Mouse (Mus musculus): Measurements from ENCODE around the gene Ldhb. TPM values are rescaled to one million over a fixed set of nuclear protein-coding genes. Genes with fewer than 3 reads are reported as not detected.

The Ldhb gene
- polyA plus RNA-seq, 1 experiment from 2014 or later: 308 TPM

DNA sequence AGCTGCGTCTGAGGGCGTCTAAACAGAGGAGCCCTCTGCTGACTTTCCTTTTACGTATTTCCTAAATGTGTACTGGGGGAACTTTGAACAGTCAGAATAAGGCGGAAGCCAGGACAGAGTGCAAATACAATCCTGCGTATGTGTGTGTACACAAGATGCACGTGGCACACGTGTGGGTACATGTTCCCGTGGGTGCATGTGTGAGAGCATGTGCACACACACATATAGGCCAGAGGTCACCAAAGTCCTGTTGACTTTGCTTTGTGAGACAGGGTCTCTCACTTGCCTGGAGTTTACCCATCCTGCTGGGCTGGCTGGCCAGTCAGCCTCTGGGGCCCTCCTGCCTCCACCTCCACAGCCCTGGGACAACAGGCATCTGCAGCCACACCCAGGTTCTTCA, 36.6 kb downstream of the Ldhb start:
- ATAC-seq (ENCODE audit: insufficient number of reproducible peaks, insufficient read depth, low FRiP score, low TSS enrichment, low read depth): no peak
- 85% methylated on average over 8 of the region's 8 CpGs for WGBS
- H3K4me1 ChIP-seq: no peaks in the 10 kb centered on the region
- H3K27me3 ChIP-seq: no peaks in the 10 kb centered on the region
- H3K36me3 ChIP-seq: no peaks in the 10 kb centered on the region
- H3K9ac ChIP-seq: no peak overlapping the region
- no peaks in the 10 kb centered on the region for H3K9me3 ChIP-seq
- H3K27ac ChIP-seq: no peak overlapping the region
- H3K4me3 ChIP-seq: no peak overlapping the region
- H3K4me2 ChIP-seq: no peak overlapping the region

DNA sequence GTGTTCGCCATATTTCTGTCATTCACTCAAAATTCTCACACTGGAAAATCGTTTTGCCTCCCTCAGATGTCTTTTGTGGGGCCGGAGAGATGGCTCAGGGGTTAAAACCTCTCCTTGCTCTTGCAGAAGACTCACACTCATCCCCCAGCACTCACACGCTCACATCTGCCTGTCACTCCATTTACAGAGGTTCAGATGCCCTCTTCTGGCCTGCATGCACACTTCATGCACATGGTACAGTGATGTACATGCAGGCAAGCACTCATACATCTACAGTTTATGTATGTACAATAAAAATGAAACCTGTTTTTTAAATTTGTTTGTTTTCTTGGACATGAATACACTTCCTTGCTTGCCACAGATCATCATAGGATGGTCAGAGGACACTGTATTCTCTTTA, 38.2 kb downstream of the Ldhb start:
- Histone ChIP-seq H3K27me3 (no peaks in the 10 kb centered on the region), H3K4me2 (no peak overlapping the region), H3K4me3 (no peak overlapping the region), H3K9ac (no peak overlapping the region), H3K4me1 (no peaks in the 10 kb centered on the region), H3K27ac (no peak overlapping the region), H3K36me3 (no peaks in the 10 kb centered on the region), H3K9me3 (no peaks in the 10 kb centered on the region)
- no peak for ATAC-seq (ENCODE audit: insufficient number of reproducible peaks, insufficient read depth, low FRiP score, low TSS enrichment, low read depth)
- WGBS: 50% methylated on average over 4 of the region's 4 CpGs

DNA sequence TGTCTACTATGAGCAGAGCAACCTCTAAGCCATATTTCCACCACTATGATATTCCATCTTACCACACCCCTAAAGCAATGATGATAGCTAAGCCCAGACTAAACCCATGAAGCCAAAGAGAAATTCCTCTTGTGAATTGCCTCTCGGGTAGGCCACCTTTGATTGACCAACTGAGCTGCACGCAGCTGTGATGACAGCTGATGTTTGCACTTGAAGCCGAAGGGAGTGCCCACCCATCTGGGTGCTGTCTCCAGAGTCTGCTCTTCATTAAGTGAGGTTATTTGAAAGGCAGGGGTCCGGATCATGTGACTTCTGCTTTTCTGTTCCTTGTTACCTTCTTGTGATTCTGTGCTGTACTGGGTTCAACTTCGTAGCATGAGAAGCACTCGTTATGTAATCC, 45.6 kb downstream of the Ldhb start:
- Histone ChIP-seq H3K4me2 (no peak overlapping the region), H3K27ac (no peak overlapping the region), H3K4me3 (no peak overlapping the region), H3K9me3 (no peaks in the 10 kb centered on the region), H3K9ac (no peak overlapping the region), H3K36me3 (no peaks in the 10 kb centered on the region), H3K27me3 (no peaks in the 10 kb centered on the region), H3K4me1 (no peaks in the 10 kb centered on the region)
- WGBS: 40% methylated on average over 6 of the region's 6 CpGs
- no peak for ATAC-seq (ENCODE audit: insufficient number of reproducible peaks, insufficient read depth, low FRiP score, low TSS enrichment, low read depth)

DNA sequence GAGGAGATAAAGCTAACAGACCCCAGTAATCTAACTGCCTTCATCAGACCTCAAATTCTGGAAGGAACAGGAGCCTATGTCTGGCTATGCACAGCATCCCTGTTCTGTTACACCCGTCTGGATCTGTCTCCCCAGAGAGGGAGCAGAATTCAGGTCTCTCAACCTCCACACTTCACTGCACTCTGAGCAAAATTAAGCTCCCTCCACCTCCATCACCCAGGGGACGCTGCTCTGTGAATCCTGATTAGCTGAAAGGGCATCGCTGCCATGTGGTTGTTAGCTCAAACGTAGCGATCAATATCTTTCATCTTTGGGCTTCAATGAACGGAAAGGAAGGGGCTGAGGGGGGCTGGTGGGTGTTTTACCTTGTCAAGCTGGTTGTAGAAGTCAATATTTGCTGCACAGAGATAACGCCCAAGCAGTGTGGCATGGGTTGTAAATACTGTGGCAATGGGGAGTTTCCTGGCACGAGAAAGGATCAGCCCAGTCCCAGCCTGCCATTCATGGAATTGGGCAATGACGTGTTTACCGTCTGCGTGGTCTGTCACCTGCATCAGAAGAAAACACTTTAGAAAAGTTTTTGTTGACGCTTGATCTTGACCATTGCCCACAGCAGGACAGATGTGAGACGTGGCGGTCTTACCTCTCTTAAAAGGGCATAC, 48.6 kb downstream of the Ldhb start:
- Histone ChIP-seq H3K4me1 (no peaks in the 10 kb centered on the region), H3K27ac (no peak overlapping the region), H3K36me3 (no peaks in the 10 kb centered on the region), H3K27me3 (no peaks in the 10 kb centered on the region), H3K9me3 (no peaks in the 10 kb centered on the region), H3K4me3 (no peak overlapping the region), H3K9ac (no peak overlapping the region), H3K4me2 (no peak overlapping the region)
- WGBS: 77% methylated on average over 14 of the region's 14 CpGs
- ATAC-seq (ENCODE audit: insufficient number of reproducible peaks, insufficient read depth, low FRiP score, low TSS enrichment, low read depth): no peak

DNA sequence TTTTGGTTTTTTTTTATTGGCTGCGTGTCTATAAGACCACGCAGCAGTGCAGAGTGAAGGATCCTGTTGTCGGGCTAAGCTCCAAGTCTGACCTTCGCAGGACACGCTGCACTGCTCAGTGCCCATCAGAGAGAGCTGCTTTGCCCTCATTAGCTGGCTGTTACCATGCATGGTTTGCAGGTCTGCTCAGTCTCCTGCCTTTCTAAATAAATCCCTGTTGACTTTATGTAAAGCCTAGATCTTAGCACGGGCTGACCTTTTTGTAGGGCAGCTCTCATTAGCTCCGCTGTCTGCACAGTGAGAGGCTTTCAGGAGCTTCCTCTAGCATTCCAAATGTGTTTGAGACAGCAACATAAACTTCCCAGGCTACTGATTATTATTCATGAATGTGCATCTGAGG, 49.7 kb downstream of the Ldhb start:
- Histone ChIP-seq H3K4me2 (no peak overlapping the region), H3K4me1 (no peaks in the 10 kb centered on the region), H3K4me3 (no peak overlapping the region), H3K27ac (no peak overlapping the region), H3K9ac (no peak overlapping the region), H3K27me3 (no peaks in the 10 kb centered on the region), H3K36me3 (no peaks in the 10 kb centered on the region), H3K9me3 (no peaks in the 10 kb centered on the region)
- WGBS: 62% methylated on average over 7 of the region's 7 CpGs
- no peak for ATAC-seq (ENCODE audit: insufficient number of reproducible peaks, insufficient read depth, low FRiP score, low TSS enrichment, low read depth)

DNA sequence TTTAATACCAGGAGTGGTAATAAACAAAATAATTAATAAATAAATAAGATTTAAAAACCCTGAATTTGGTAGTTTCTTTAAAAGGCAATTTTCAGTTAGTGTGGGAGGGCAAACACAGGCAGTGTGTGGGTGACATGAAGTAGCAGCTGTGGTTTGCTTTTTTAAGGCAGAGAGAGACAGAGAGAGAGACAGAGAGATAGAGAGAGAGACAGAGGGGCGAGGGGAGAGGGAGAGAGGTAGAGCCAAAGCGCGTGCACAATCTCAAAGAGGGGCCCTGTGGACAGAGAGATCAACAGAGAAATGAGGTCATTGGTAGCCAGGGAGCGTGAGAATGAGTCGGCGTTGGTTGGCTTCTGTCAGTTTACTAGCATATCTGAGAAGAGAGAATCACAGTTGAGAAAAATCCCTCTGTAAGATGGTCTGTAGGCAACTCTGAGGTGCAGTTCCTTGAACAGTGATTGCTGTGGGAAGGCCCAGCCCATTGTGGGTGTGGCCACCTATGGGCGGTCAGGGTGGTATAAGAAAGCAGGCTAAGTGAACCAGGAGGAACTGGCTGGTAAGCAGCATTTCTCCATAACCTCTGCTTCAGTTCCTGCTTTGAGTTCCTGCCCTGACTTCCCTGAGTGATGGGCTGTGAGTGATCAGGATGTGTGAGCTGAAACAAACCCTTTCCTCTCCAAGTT, 52.3 kb downstream of the Ldhb start:
- WGBS: 76% methylated on average over 7 of the region's 7 CpGs

DNA sequence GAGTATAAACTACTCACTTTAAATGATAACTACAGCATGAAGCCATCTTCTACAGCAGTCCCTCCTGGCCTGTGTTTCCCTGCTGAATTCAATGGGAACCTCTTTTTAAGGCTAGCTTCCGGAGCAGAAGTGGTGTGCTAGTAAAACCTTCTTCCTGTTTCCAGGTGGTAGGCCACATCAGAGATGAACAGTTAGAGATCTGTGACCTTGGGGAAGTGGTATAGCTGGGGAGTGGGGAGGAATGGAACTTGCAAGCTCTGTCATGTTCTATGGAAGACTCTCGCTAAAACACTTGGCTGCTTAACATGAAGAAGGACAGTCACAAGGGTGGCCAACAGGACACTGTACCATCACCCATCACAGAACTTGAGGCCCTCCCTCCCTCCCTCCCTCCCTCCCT, 54.4 kb downstream of the Ldhb start:
- Histone ChIP-seq H3K4me1 (no peaks in the 10 kb centered on the region), H3K9me3 (no peaks in the 10 kb centered on the region), H3K9ac (no peak overlapping the region), H3K4me3 (no peak overlapping the region), H3K36me3 (no peaks in the 10 kb centered on the region), H3K27ac (no peak overlapping the region), H3K4me2 (no peak overlapping the region), H3K27me3 (no peaks in the 10 kb centered on the region)
- ATAC-seq (ENCODE audit: insufficient number of reproducible peaks, insufficient read depth, low FRiP score, low TSS enrichment, low read depth): no peak
- WGBS: 79% methylated on average over 2 of the region's 2 CpGs

More for the DNA sequence above, 52.3 kb downstream of the Ldhb start:
- no peak overlapping the region for H3K9ac ChIP-seq
- no peaks in the 10 kb centered on the region for H3K36me3 ChIP-seq
- no peak for ATAC-seq (ENCODE audit: insufficient number of reproducible peaks, insufficient read depth, low FRiP score, low TSS enrichment, low read depth)
- H3K4me2 ChIP-seq: no peak overlapping the region
- H3K27ac ChIP-seq: no peak overlapping the region
- H3K4me3 ChIP-seq: no peak overlapping the region
- no peaks in the 10 kb centered on the region for H3K4me1 ChIP-seq
- no peaks in the 10 kb centered on the region for H3K27me3 ChIP-seq
- H3K9me3 ChIP-seq: no peaks in the 10 kb centered on the region

DNA sequence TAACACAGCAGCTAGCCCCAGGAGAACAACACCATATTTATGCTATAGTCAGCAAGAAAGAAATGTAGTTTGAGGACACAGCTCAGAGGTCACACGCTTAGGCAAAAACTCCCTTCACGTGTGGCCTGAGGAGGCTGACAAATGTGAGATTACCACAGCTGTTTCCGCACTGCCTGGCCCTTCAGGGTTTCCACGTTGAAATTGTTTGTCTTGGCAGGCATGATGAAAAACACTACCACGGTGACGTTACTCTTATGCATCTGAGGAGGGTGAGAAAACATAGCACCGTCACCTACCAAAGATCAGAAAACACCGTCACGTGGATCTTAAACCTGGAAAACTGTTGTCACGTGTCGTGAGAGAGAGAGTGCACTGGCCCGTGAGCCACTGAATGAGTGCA, 56.4 kb downstream of the Ldhb start:
- H3K4me1 ChIP-seq: no peaks in the 10 kb centered on the region
- no peaks in the 10 kb centered on the region for H3K9me3 ChIP-seq
- no peak overlapping the region for H3K4me2 ChIP-seq
- no peaks in the 10 kb centered on the region for H3K36me3 ChIP-seq
- no peak for ATAC-seq (ENCODE audit: insufficient number of reproducible peaks, insufficient read depth, low FRiP score, low TSS enrichment, low read depth)
- 69% methylated on average over 12 of the region's 12 CpGs for WGBS
- H3K27ac ChIP-seq: no peak overlapping the region
- H3K27me3 ChIP-seq: no peaks in the 10 kb centered on the region
- no peak overlapping the region for H3K9ac ChIP-seq
- no peak overlapping the region for H3K4me3 ChIP-seq

Other genes starting within 250 kb of the Ldhb start
- gene Iapp, start 209.5 kb downstream of the Ldhb start, polyA plus RNA-seq (2015; fragmentation: Nextera tagmentation; extraction: Ambion mirVana): not detected in 2 replicates
- gene Slco1a5, start 185.0 kb downstream of the Ldhb start, polyA plus RNA-seq (2015; fragmentation: Nextera tagmentation; extraction: Ambion mirVana): not detected in 2 replicates
- 19.4 and 21.4 TPM in 2 replicates for gene Pyroxd1, start 162.3 kb downstream of the Ldhb start, polyA plus RNA-seq (2015; fragmentation: Nextera tagmentation; extraction: Ambion mirVana)
- 30.1 and 31.3 TPM in 2 replicates for gene Recql, start 120.9 kb downstream of the Ldhb start, polyA plus RNA-seq (2015; fragmentation: Nextera tagmentation; extraction: Ambion mirVana)
- 121 and 125 TPM in 2 replicates for gene Golt1b, start 120.7 kb downstream of the Ldhb start, polyA plus RNA-seq (2015; fragmentation: Nextera tagmentation; extraction: Ambion mirVana)
- 1.2 and 1.4 TPM in 2 replicates for gene Spx, start 94.5 kb downstream of the Ldhb start, polyA plus RNA-seq (2015; fragmentation: Nextera tagmentation; extraction: Ambion mirVana)
- 0.66 TPM in 1 of 2 replicates, not detected in the other for gene Gys2, start 34.8 kb downstream of the Ldhb start, polyA plus RNA-seq (2015; fragmentation: Nextera tagmentation; extraction: Ambion mirVana)
- gene Kcnj8, start 63.7 kb upstream of the Ldhb start, polyA plus RNA-seq (2015; fragmentation: Nextera tagmentation; extraction: Ambion mirVana): 3.9 and 6.7 TPM in 2 replicates
- 1.4 and 1.6 TPM in 2 replicates for gene Abcc9, start 194.4 kb upstream of the Ldhb start, polyA plus RNA-seq (2015; fragmentation: Nextera tagmentation; extraction: Ambion mirVana)
- gene Cmas, start 248.7 kb upstream of the Ldhb start, polyA plus RNA-seq (2015; fragmentation: Nextera tagmentation; extraction: Ambion mirVana): 76.2 and 77.0 TPM in 2 replicates

All from embryonic facial prominence, embryonic 13.5 days (tissue).